Mouse (Mus musculus) CD4-positive naive resting alpha-beta T cell, adult 57 days (primary cell): ENCODE data around the gene Hadh. TPM values are rescaled to one million over a fixed set of nuclear protein-coding genes. Genes with fewer than 3 reads are reported as not detected.

Source experiments
- total RNA-seq: library from RNA; stranded (reverse); gene quantifications from one replicate; pipeline ENCODE4 v1.2.4, GENCODE M21; 2023

Hadh gene
- total RNA-seq = 25.5 TPM

DNA sequence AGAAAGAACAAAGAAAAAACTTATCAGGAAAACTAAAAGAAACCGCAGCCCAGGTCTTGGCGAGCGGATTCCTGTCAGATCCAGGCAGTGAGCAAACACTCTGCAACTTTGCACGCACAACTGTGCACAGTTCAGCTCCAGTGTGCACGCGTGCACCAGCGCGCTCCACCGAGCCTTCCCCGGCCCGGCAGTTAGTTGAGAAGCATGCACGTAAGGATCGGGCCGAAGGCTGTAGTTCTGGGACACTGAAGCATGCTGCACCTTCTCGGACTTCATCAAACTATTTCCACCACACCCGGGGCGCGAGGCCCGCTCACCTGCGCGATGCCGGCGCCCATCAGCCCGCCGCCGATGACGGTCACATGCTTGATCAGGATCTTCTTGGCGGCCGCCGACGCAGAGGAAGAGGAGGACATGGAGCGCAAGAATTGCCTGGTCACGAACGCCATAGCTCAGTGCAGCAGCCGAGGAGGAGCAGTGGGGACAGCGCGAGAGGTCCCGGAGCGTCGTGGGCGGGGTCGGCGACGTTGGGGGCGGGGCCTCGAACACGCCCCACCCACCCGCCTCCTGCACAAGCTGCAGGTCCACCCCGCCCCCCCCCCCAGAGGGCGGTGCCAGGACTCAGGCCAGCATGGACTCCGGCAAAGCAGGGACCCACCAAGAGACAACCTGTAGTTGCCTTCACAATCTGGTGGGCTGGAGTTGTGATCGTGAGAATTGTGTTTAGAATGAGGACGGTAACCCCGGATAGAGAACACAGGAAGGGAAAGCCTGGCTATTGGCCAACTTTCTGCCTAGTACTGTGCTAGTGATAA, at the start of gene Hadh:
Hadh (minus strand) TSS at position 543 of the 815 bp plus-strand sequence.

DNA sequence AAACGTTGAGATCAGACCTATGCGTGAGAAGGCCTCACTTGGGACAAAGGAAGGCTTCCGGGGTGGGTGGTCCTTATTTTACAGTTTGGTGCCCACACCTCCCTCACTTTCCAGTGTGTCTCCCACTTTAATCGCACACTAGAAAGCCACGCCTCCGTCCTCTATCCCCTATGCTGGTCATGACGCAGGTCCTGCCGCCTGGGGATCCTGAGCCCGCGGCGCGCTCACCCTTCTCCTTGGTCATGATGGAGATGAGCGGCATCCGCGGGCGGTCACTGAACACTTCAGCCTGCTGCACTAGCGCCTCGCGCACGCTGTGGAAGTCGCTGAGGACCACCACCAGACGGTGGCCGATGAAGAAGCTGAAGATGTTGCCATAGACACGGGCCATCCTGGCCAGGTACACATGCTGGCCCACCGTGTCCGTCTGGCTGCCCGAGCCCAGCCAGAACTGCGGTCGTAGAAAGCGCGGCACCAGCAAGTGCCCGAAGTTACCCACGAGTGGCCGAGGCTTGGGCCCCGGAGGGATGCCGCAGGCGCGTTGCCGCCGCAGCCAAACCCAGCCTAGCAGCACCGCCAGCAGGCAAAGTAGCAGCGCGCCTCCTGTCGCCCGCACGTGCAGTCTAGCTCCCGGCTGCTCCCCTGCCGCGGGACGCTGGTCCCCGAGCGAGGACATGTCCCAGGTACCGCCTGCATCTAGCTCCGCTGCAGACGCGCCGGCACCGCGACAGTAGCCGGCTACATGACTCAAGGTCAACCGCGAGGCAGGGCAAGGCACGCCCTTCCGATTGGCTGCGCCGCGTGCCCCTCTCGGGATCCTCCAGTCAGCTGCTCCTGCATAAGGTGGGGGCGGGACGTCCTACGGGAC, 30.8 kb upstream of the Hadh start, which contains the start of gene Cyp2u1:
Cyp2u1 (minus strand) TSS at position 776 of the 868 bp plus-strand sequence.

Other genes starting within 250 kb of the Hadh start
- gene Lef1, start 161.6 kb downstream of the Hadh start, total RNA-seq = 828 TPM
- 1.3 TPM for gene Cyp2u1, start 31.1 kb upstream of the Hadh start, total RNA-seq
- 0.77 TPM for gene Sgms2, start 219.3 kb upstream of the Hadh start, total RNA-seq